Mouse (Mus musculus): Measurements from ENCODE around the gene Idh3a. TPM values are rescaled to one million over a fixed set of nuclear protein-coding genes. Genes with fewer than 3 reads are reported as not detected.
"Not testable (repeated sequence)": the region's sequence is repeated elsewhere in the genome, so short reads cannot be mapped to it uniquely, and the experiment has no call there.

Idh3a gene
- total RNA-seq, 2 experiments from 2014 or later: 502 TPM

GRCm38 (mm10) chr9:54593652-54594051 is 7.5 kb downstream of the Idh3a start:
- not testable (repeated sequence) for DNase-seq

DNA sequence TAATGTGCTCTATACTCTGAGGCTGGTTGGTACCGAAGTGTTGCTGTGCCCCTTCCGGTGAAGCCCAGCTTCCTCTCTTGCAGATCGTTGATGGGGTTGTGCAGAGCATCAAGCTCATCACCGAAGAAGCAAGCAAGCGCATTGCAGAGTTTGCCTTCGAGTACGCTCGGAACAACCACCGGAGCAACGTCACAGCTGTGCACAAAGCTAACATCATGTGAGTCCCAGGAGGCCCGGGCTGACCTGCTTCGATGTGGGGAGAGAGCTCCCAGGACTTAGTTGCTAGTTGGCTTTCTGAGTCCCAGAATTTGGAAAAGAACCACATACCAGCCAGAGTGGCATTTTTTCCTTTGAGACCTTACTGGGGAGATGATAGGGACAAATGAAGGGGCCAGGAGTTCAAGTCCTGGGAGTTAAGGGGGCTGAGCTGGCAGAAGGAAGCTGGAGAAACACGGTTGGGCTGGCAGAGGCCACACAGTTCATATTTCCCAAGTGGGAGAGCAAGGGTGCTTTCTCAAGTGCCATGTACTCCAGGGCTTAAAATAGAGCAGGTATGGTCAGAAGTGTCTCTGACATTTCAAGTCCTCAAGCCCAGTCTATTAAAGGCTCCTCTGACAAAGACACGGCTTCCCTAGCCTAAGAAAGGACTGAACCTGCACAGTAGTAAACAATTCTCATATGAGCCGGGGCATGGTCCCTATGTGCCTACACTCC is 10.8 kb downstream of the Idh3a start:
- peak; percentile 26 for DNase-seq

DNA sequence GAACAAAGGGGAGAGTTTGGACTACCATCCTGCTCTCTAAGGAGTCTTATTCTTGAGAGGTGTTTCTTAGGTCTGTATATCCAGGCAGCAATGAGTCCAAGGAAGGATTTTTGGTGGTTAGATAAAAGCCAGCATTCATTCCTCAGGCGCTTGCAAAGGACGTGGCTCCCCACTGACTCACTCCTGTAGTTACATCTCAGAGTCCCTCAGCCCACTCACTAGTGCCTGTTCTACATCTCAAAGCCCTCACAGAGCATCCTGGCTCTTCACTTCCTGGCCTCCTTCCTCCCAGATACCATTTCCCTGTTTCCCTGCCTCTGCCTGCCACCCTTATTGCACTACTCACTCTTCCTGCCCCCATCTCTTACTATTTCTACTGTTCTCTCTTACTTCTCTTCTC is 16.3 kb downstream of the Idh3a start:
- no peak for DNase-seq

DNA sequence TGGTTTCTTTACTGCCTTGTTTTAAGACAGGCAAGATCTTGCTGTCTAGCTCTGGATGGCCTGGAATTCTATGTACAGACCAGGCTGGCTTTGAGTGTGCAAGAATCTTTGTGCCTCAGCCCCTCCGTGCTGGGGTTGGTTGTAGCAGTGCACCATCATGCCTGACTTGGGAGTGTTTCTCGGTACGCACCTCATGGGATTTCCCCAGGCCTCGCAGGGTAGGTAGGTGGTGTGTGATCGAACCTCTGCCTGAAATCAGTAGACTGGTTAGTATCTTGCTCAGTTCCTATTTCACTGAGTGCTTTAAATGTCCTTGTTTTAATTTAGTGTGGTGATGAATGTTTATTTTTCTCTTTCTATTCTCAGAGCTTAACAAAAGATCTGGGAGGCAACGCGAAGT is 16.8 kb downstream of the Idh3a start:
- DNase-seq: no peak

DNA sequence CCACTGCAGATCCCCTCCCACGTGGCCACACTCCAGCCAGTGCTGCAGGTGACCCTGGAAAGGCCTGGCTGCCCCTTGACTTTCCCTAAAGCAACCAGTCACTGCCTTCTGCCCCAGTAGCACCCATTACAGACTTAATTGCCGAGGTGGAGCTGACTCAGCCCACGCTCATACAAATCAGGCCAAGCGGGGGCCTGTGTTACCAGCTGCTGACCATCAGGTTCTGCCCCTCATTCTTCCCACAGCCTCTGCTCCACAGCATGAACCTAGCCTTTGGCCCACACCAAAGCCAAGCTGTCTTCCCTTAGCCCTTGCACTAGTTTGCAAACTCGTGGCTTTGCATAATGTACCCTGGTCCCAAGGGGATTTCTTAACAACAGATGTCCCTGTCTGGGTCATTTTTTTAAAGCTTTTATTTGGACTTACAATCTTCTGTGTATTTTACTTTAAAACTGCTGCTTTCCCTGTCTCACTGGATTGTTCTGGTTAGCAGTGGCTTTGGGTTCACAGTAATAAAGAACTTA is 18.1 kb downstream of the Idh3a start:
- DNase-seq: no peak

DNA sequence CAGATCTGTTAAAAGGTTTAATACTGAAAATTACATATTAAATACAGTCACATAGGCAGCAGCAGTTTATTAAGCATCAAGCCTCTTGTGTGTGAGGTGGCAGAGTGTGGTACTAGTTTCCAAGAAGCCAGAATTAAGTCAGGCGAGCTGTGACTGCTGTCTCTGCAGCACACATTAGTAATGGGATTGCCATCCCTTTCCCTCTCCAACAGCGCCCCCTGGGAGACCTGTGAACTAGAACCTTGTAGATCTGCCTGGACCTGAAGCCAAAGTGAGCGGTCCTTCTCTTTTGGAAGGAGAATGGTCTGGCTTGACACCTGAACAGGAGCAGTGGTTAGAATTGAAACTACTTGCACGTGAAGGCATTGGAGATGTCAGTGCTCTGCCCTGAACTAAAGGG is 18.8 kb downstream of the Idh3a start:
- DNase-seq: peak; percentile 81

- DNase-seq: no peak
Measured at GRCm38 (mm10) chr9:54612781-54613191, 26.7 kb downstream of the Idh3a start.

DNA sequence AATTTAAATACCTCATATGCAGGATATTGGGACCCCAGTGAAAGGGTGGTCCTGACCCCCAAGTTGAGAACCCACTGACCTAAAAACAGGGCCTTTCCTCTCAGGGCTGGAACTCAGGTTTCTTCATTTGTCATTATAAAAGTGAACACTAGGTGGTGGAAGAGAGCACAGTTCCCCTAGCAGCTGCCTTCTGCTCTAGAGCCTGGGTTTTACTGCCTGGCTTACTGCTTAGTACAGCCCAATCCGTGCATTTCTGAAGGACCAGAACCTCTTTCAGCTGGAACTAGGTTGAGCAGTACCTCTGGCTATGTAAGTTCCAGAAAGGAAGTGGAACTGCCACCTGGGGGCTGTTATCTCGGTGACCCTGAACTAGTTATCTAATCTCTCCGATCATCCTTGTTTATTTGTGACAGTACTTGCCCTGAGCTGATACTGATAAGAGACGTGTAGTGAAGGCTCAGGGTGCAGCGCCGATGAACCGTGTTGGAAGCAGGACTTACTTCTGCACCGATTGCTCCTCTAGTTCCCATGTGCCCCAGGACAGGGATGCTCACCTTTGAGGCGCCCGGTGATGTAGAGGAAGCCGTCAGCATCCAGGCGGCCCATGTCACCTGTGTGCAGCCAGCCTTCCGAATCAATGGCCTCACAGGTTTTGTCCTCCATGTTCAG is 28.2 kb downstream of the Idh3a start:
- peak; percentile 26 for DNase-seq

DNA sequence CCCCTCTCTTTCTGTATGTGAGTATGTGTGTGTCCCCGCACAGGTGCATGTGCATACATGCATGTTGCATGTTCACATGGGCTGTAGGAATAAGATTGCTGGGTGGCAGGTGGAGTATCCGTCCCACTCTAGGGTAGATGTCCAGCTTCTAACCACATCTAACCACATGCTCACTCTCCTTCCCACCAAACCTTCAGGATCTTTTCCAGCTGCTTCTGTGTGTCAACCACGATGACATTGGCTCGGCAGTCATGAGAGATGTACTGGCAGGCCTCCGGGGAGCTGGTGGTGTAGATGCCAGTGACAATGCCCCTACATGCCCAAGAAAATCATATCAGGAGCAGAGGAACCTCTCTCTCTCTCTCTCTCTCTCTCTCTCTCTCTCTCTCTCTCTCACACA is 41.1 kb downstream of the Idh3a start:
- no peak for DNase-seq

DNA sequence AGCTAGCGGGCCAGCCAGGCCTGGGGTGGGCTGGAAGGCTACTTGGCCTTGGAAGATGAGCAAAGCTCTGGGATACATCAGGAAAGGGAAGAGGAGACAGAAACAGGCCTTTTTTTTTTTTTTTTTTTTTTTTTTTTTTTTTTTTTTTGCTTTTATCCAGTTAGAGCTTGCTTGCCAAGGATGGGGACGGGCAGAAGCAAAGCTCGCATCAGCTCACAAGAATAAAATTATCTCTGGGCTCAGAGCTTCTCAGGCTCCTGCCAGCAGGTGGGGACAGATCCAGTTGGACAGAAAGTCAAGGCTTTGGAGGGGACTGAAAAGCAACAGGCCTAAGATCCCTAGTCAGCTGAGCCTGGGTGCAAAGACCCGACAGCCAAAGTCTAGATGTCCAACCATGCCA is 42.6 kb downstream of the Idh3a start:
- DNase-seq: no peak

- DNase-seq: no peak
Measured at GRCm38 (mm10) chr9:54629613-54630261, 43.6 kb downstream of the Idh3a start.

- no peak for DNase-seq
Measured at GRCm38 (mm10) chr9:54630905-54631304, 44.8 kb downstream of the Idh3a start.

DNA sequence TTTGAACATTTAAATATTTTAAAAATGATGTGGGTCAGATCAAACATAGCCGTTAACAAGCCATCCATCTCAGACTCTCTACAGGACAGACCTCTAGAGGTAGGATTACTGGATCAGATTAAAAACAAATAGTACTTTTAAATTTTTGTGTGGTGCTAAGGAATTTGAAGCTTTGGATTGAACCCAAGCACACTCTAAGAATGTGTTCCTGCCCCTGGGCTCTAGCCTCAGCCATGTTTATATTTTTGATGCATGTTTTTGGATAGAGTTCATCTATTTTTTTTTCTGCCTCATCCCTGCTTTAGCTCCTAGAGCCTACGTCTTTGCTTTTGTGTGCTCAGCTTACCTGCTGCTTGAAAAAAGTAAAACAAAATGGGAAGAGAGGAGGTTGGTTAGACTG is 47.3 kb downstream of the Idh3a start:
- no peak for DNase-seq

DNA sequence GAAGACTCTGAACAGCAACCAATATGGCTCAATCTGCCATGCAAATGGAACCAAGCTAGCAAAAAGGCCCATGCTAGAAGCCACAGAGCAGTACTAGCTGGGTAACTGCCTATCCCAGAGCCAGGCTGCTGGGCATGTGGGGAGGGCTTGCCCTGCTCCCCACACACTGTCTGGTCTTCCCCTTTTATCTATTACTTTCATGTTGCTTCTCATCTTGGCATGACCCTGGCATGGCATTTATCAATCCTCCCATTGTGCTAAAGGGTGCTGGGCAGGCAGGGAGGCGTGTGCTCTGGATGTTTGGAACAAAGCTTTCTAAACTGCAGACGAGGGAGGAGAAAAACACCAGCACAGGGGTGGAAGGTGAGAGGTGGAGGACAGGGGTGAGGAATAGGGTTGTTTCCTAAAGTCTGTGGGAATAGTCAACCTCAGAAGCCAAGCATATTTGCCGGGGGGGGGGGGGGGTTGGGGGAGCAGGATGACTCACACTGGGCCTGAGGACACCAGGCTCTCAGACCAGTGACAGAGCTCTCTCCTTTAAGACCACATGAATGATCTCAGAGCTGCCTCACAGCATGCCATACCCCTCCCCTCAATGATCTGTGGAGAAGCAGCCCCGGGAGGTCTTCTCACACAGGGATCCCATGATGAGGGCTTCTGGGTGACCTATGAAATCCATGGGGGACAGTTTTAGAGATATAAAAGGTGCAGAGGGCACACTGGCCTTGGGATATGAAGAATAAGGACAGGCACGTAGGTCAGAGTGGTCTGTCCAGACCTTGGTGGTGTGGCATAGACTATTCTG is 51.6 kb downstream of the Idh3a start:
- DNase-seq: no peak

DNA sequence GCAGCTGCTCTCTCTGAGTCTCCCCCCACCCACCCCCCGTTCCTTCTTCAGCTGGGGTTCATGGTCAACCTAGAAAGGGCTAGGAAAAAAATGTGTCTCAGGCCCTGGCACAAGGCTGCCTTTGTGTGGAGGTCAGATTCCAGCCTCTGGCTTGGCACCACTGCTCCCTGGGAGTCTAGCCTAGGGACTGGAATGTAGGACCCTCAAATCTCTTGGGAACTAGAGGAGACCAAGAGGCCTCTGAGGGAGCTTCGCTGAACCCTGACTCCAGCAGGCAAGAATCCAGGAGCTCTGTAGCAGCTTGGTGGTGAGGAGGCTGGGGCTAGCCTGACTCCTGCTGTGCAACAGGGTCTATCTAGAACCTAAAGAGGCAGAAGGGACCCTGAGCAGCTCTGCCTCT is 53.1 kb downstream of the Idh3a start:
- no peak for DNase-seq

- no peak for DNase-seq
Measured at GRCm38 (mm10) chr9:54641548-54641947, 55.4 kb downstream of the Idh3a start.

GRCm38 (mm10) chr9:54642149-54642548 is 56.0 kb downstream of the Idh3a start:
- no peak for DNase-seq

DNA sequence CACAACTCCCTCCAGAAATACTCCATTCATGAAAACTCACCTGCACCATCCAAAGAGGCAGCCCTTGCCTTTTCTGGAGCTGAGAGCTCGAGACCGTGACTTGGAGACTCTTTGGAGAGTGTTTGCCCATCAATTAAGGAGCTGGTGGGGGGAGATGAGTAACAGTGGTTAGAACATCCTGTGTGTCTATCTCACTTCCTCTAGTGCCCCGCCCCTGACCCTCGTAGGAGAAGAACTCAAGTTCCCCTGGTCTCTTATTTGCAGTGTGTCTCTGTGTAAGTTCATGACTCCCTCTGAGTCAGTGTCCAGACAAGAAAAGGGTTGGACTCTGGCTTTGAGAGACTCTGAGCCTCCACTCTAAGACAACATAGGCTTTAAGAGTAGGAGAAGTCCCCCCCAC is 56.4 kb downstream of the Idh3a start:
- DNase-seq: no peak

- no peak for DNase-seq
Measured at GRCm38 (mm10) chr9:54643179-54643578, 57.0 kb downstream of the Idh3a start.

DNA sequence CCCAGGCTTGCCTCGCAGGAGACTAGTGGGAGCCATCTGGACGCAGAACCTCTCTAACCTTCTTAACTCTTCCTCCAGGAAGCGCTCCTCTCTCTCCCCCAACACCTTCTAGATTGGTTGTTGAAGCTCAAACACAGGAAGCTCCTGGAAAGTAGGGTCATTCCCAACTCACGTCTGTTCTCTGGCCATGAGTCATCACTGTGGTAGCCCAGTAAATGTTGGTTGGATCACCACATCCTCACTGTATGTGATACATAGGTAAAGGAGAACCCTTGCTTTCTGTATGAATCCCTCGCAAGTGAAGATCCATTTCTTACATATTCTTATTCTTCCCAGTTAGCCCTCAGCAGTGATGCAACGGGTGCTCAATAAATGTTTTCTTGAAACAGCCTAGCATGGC is 59.4 kb downstream of the Idh3a start:
- no peak for DNase-seq

- DNase-seq: no peak
Measured at GRCm38 (mm10) chr9:54646252-54646651, 60.1 kb downstream of the Idh3a start.

DNA sequence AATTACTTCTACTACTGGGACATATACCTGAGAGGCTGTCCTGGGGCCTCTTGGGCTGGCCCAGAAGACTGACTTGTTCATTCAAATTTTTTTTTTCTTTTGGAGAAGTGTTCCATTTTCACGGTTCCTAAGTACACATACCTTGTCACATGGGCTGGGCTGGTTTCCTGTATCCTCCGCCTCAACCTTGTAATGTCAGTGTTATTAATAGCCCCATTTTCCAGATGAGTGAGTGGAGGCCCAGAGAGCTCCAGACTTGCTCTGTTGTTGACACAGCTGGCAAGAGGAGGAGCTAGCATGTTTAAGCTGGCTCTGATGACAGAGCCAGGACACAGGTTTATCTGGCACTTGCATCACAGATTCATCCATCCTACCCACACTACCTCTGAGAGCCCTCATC is 61.3 kb downstream of the Idh3a start:
- DNase-seq: no peak

- no peak for DNase-seq
Measured at GRCm38 (mm10) chr9:54649360-54649759, 63.2 kb downstream of the Idh3a start.
